Mouse (Mus musculus): ENCODE data around the gene Gad2. TPM values are rescaled to one million over a fixed set of nuclear protein-coding genes. Genes with fewer than 3 reads are reported as not detected.

The Gad2 gene
- polyA plus RNA-seq, 1 experiment from 2014 or later: 58.7 TPM

- Histone ChIP-seq H3K27me3 (ENCODE audit: control insufficient read depth, insufficient read depth, low read length) (no peaks in the 10 kb centered on the region), H3K27ac (replicated peaks; ENCODE audit: low read depth, low read length) (no peak overlapping the region), H3K4me3 (replicated peaks; ENCODE audit: low read depth, low read length) (no peak overlapping the region), H3K4me2 (ENCODE audit: low read length) (no peak overlapping the region), H3K9me3 (ENCODE audit: control insufficient read depth, low read length) (no peaks in the 10 kb centered on the region), H3K9ac (replicated peaks; ENCODE audit: low read length) (no peak overlapping the region), H3K4me1 (ENCODE audit: control insufficient read depth, insufficient read depth, low read length) (no peaks in the 10 kb centered on the region), H3K36me3 (ENCODE audit: control insufficient read depth, insufficient read depth, low read length) (no peaks in the 10 kb centered on the region)
- DNase-seq (peak; percentile 17), ATAC-seq (ENCODE audit: low FRiP score, low TSS enrichment) (no peak)
- 83% methylated on average over 1 of the region's 1 CpGs for WGBS
Observed at GRCm38 (mm10) chr2:22739369-22739768, 117.4 kb downstream of the Gad2 start.

- H3K27ac ChIP-seq (replicated peaks; ENCODE audit: low read depth, low read length): no peak overlapping the region
- H3K36me3 ChIP-seq (ENCODE audit: control insufficient read depth, insufficient read depth, low read length): no peaks in the 10 kb centered on the region
- H3K27me3 ChIP-seq (ENCODE audit: control insufficient read depth, insufficient read depth, low read length): no peaks in the 10 kb centered on the region
- H3K9ac ChIP-seq (replicated peaks; ENCODE audit: low read length): no peak overlapping the region
- no peak overlapping the region for H3K4me2 ChIP-seq (ENCODE audit: low read length)
- H3K4me1 ChIP-seq (ENCODE audit: control insufficient read depth, insufficient read depth, low read length): no peaks in the 10 kb centered on the region
- no peak overlapping the region for H3K4me3 ChIP-seq (replicated peaks; ENCODE audit: low read depth, low read length)
- ATAC-seq (ENCODE audit: low FRiP score, low TSS enrichment) (no peak), DNase-seq (no peak)
- H3K9me3 ChIP-seq (ENCODE audit: control insufficient read depth, low read length): no peaks in the 10 kb centered on the region
- WGBS: 84% methylated on average over 1 of the region's 1 CpGs
Observed at GRCm38 (mm10) chr2:22740441-22740840, 118.4 kb downstream of the Gad2 start.

- no peaks in the 10 kb centered on the region for H3K4me1 ChIP-seq (ENCODE audit: control insufficient read depth, insufficient read depth, low read length)
- no peaks in the 10 kb centered on the region for H3K9me3 ChIP-seq (ENCODE audit: control insufficient read depth, low read length)
- H3K27me3 ChIP-seq (ENCODE audit: control insufficient read depth, insufficient read depth, low read length): no peaks in the 10 kb centered on the region
- no peak overlapping the region for H3K4me2 ChIP-seq (ENCODE audit: low read length)
- H3K4me3 ChIP-seq (replicated peaks; ENCODE audit: low read depth, low read length): no peak overlapping the region
- ATAC-seq (ENCODE audit: low FRiP score, low TSS enrichment) (no peak), DNase-seq (no peak)
- H3K27ac ChIP-seq (replicated peaks; ENCODE audit: low read depth, low read length): no peak overlapping the region
- WGBS: 61% methylated on average over 3 of the region's 3 CpGs
- H3K36me3 ChIP-seq (ENCODE audit: control insufficient read depth, insufficient read depth, low read length): no peaks in the 10 kb centered on the region
- no peak overlapping the region for H3K9ac ChIP-seq (replicated peaks; ENCODE audit: low read length)
Observed at GRCm38 (mm10) chr2:22741222-22741621, 119.2 kb downstream of the Gad2 start.

Small RNAs within 50 kb of the gene (microRNA-seq; reads per million reads assigned to microRNA genes)
- not detected for gene Gm23636
- not detected for gene Mir3967

Other genes with a start within 250 kb of the Gad2 start
- gene Apbb1ip, start 151.9 kb downstream of the Gad2 start, polyA plus RNA-seq (2014; fragmentation: Nextera tagmentation; extraction: Ambion mirVana): 0.58 and 0.86 TPM in 2 replicates